Mouse (Mus musculus): ENCODE results near the gene Pcgf6.

DNA sequence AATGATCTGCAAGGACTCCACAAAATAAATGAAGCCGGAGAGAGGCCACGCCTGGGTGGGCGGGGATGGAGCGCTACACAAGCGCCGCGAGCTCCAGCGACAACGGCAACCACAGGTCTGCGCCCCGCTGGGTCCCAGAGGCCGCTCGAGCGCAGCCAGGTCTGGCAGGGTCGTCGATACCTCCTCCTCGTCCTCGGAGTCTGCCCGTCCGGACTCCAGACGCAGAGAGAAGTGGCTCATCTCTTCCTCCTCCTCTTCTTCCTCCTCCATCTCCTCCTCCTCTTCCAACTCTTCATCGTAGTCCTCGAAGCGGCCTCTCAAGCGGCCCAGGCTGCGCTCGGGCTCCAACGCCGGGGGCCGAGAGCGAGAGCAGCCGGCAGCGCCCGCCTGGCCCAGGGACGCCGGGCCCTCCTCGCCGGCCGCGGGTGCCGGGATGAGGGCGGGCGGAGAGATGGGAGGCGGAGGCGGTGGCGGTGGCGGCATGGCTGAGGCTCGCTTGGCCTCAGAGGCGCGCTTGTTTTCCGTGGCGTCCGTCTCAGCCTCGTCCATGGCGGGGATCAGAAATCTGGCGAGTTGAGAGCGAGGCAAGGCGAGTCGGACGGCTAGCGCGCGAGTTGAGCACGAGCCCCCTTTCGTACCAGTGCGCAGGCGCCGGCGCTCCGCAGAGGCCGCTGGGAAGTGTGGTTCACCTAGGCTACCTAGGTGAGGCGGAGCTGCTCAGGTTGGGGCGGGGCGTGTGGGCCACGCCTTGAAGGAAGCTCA is at the start of gene Pcgf6:
- TF ChIP-seq CTCF (IDR thresholded peaks at IDR 0.05; ENCODE audit: low read depth, low read length) (no peak), POLR2A (IDR thresholded peaks at IDR 0.05; ENCODE audit: borderline replicate concordance, low read depth, low read length) (no peak)

All from bone marrow macrophage, adult 2 months (primary cell).